Mouse (Mus musculus): Measurements from ENCODE around the gene Oma1.

GRCm38 (mm10) chr4:103357457-103357856 lies 43.8 kb downstream of the Oma1 start:
- no peak for TF ChIP-seq CTCF (IDR thresholded peaks at IDR 0.05; ENCODE audit: extremely low read depth, insufficient read length, insufficient replicate concordance, low read depth, low read length)
- no peak for TF ChIP-seq POLR2A (IDR thresholded peaks at IDR 0.05; ENCODE audit: low read depth, low read length)

All from small intestine, adult 2 months (tissue).